Mouse (Mus musculus): ENCODE data around the gene Ptpru. TPM values are rescaled to one million over a fixed set of nuclear protein-coding genes. Genes with fewer than 3 reads are reported as not detected.
"Not testable (repeated sequence)": the region's sequence is repeated elsewhere in the genome, so short reads cannot be mapped to it uniquely, and the experiment has no call there.

Ptpru gene
- polyA plus RNA-seq, 1 experiment from 2014 or later, result 20.8 TPM

DNA sequence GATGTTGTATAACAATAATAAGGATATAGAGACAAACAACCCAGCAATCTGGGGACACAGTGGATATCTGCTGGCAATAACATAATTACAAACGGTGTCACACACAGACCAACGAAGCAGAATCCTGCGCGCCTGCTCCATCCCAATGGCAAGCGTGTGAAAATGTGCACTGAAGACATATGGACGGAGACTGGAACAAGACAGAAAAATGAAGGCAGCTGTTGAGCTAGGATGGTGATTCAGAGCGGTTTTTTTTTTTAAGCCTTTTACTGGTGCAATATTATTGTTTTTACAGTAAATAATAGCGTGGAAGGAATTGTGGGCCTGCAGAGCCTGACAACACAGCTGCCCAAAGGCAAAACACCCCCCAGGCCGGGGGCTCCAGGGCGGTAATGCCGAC, 25.6 kb downstream of the Ptpru start:
- H3K9ac ChIP-seq (replicated peaks; ENCODE audit: low read length), result no peak overlapping the region
- no peak for ATAC-seq (ENCODE audit: low FRiP score, low TSS enrichment)
- WGBS, result 85% methylated on average over 11 of the region's 11 CpGs
- H3K9me3 ChIP-seq (ENCODE audit: control insufficient read depth, low read length), result no peaks in the 10 kb centered on the region
- no peaks in the 10 kb centered on the region for H3K36me3 ChIP-seq (ENCODE audit: control insufficient read depth, insufficient read depth, low read length)
- no peaks in the 10 kb centered on the region for H3K27me3 ChIP-seq (ENCODE audit: control insufficient read depth, insufficient read depth, low read length)
- H3K4me3 ChIP-seq (replicated peaks; ENCODE audit: low read depth, low read length), result no peak overlapping the region
- H3K4me2 ChIP-seq (ENCODE audit: low read length), result no peak overlapping the region
- H3K27ac ChIP-seq (replicated peaks; ENCODE audit: low read depth, low read length), result no peak overlapping the region
- no peaks in the 10 kb centered on the region for H3K4me1 ChIP-seq (ENCODE audit: control insufficient read depth, insufficient read depth, low read length)
- no peak for DNase-seq

DNA sequence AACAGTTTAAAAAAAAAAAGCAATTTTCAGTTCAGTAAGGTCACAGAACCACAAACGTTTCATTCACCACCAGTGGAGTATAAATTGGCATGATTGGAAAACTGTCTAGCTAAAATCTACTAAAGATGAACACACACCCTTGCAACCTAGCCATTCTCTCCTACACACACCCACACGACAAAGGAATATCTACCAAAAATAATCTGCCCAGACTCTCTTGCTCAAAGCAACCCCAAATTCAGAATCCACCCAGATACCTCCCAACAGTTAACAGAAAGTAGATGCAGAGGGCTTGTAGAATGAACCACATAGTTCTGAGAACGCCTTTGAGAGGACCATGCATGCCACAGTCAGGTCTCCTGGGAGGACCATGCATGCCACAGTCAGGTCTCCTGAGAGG, 32.8 kb downstream of the Ptpru start:
- ATAC-seq (ENCODE audit: low FRiP score, low TSS enrichment), result no peak
- H3K9me3 ChIP-seq (ENCODE audit: control insufficient read depth, low read length), result no peaks in the 10 kb centered on the region
- H3K4me2 ChIP-seq (ENCODE audit: low read length), result no peak overlapping the region
- H3K36me3 ChIP-seq (ENCODE audit: control insufficient read depth, insufficient read depth, low read length), result no peaks in the 10 kb centered on the region; the same call in 1 of the 2 replicates
- no peak overlapping the region for H3K4me3 ChIP-seq (replicated peaks; ENCODE audit: low read depth, low read length)
- no peak overlapping the region for H3K9ac ChIP-seq (replicated peaks; ENCODE audit: low read length)
- no peaks in the 10 kb centered on the region for H3K27me3 ChIP-seq (ENCODE audit: control insufficient read depth, insufficient read depth, low read length)
- 81% methylated on average over 3 of the region's 3 CpGs for WGBS
- H3K27ac ChIP-seq (replicated peaks; ENCODE audit: low read depth, low read length), result no peak overlapping the region
- H3K4me1 ChIP-seq (ENCODE audit: control insufficient read depth, insufficient read depth, low read length), result no peaks in the 10 kb centered on the region
- no peak for DNase-seq

DNA sequence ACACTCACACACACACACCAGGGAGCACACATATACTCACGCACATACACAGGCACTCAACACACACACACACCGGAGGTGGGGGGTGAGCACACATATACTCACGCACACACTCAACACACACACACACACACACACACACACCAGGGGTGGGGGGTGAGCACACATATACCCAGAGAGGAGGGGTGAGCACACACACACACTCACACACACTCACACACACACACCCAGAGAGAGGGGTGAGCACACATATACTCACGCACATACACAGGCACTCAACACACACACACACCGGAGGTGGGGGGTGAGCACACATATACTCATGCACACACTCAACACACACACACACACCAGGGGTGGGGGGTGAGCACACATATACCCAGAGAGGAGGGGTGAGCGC, 33.4 kb downstream of the Ptpru start:
- WGBS, result 97% methylated on average over 4 of the region's 6 CpGs
- not testable (repeated sequence) for H3K4me2 ChIP-seq (ENCODE audit: low read length); H3K4me3 ChIP-seq (replicated peaks; ENCODE audit: low read depth, low read length); H3K4me1 ChIP-seq (ENCODE audit: control insufficient read depth, insufficient read depth, low read length); H3K36me3 ChIP-seq (ENCODE audit: control insufficient read depth, insufficient read depth, low read length); H3K9me3 ChIP-seq (ENCODE audit: control insufficient read depth, low read length); H3K9ac ChIP-seq (replicated peaks; ENCODE audit: low read length); H3K27me3 ChIP-seq (ENCODE audit: control insufficient read depth, insufficient read depth, low read length); DNase-seq; H3K27ac ChIP-seq (replicated peaks; ENCODE audit: low read depth, low read length)
- ATAC-seq (ENCODE audit: low FRiP score, low TSS enrichment), result peak; percentile 40; the same call in 1 of the 2 replicates

DNA sequence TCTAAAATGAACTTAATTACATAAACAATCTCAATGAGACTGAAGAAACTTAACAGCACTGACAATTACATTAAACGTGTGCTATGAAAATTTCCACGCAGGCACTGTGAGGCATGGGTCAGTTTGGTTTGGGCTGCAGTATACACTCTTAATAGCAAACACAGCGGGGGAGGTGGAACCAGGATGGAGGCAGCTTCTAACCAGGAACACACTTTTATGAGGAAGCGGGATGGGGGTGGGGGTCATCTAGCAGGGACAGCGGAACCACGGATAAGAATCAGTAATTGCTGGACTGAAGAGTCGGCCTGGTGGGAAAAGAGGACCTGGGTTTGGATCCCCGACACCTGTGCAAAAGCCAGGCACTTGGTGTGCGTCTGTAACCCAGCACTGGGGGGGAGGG, 34.2 kb downstream of the Ptpru start:
- ATAC-seq (ENCODE audit: low FRiP score, low TSS enrichment) (no peak), DNase-seq (no peak)
- no peaks in the 10 kb centered on the region for H3K4me1 ChIP-seq (ENCODE audit: control insufficient read depth, insufficient read depth, low read length)
- no peaks in the 10 kb centered on the region for H3K9me3 ChIP-seq (ENCODE audit: control insufficient read depth, low read length)
- H3K27me3 ChIP-seq (ENCODE audit: control insufficient read depth, insufficient read depth, low read length), result no peaks in the 10 kb centered on the region
- H3K4me3 ChIP-seq (replicated peaks; ENCODE audit: low read depth, low read length), result no peak overlapping the region
- no peak overlapping the region for H3K9ac ChIP-seq (replicated peaks; ENCODE audit: low read length)
- H3K36me3 ChIP-seq (ENCODE audit: control insufficient read depth, insufficient read depth, low read length), result no peaks in the 10 kb centered on the region; the same call in 1 of the 2 replicates
- no peak overlapping the region for H3K4me2 ChIP-seq (ENCODE audit: low read length)
- WGBS, result 86% methylated on average over 9 of the region's 9 CpGs
- H3K27ac ChIP-seq (replicated peaks; ENCODE audit: low read depth, low read length), result no peak overlapping the region

DNA sequence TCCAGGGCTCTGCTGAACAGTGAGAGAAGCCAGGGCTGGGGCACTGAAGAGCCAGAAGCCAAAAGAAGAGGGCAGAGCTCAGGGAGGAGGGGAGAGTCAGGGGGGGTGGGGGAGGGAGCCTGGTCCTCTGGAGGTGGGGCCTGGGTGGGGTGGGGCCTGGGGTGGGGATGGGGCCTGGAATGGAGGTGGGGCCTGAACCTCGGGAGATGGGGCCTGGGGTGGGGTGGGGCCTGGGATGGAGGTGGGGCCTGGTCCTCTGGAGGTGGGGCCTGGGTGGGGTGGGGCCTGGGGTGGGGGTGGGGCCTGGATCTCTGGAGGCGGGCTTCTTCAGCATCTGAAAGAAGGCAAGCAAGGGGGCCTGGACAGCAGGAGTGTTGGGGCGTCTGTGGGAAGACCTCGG, 39.1 kb downstream of the Ptpru start:
- 20% methylated on average over 4 of the region's 4 CpGs for WGBS
- no peak overlapping the region for H3K4me2 ChIP-seq (ENCODE audit: low read length)
- H3K4me1 ChIP-seq (ENCODE audit: control insufficient read depth, insufficient read depth, low read length), result no peaks in the 10 kb centered on the region
- H3K27me3 ChIP-seq (ENCODE audit: control insufficient read depth, insufficient read depth, low read length), result no peaks in the 10 kb centered on the region
- no peak overlapping the region for H3K27ac ChIP-seq (replicated peaks; ENCODE audit: low read depth, low read length)
- H3K4me3 ChIP-seq (replicated peaks; ENCODE audit: low read depth, low read length), result no peak overlapping the region
- ATAC-seq (ENCODE audit: low FRiP score, low TSS enrichment) (no peak), DNase-seq (no peak)
- H3K36me3 ChIP-seq (ENCODE audit: control insufficient read depth, insufficient read depth, low read length), result no peaks in the 10 kb centered on the region; the same call in 1 of the 2 replicates
- no peak overlapping the region for H3K9ac ChIP-seq (replicated peaks; ENCODE audit: low read length)
- no peaks in the 10 kb centered on the region for H3K9me3 ChIP-seq (ENCODE audit: control insufficient read depth, low read length)

DNA sequence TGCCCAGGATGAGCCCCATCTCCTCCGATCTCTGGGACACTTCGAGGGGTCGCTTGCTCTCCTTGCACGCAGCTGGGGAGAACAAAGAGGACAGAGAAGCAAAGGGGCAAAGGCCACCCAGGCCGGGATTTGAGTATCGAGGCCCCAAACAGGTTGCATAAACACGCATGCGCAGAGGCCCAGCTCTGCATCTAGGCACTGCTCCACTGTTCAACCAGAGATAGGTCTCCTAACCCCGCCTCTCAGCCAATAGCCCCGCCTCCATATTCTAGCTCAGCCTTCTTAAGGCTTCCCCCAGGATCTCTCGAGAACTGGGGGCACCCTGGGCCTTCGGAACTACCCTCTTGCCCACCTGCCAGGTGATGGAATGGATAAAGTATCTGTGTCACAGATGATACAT, 40.2 kb downstream of the Ptpru start:
- no peak overlapping the region for H3K4me3 ChIP-seq (replicated peaks; ENCODE audit: low read depth, low read length)
- no peaks in the 10 kb centered on the region; the same call in 1 of the 2 replicates for H3K36me3 ChIP-seq (ENCODE audit: control insufficient read depth, insufficient read depth, low read length)
- H3K4me1 ChIP-seq (ENCODE audit: control insufficient read depth, insufficient read depth, low read length), result no peaks in the 10 kb centered on the region
- WGBS, result 46% methylated on average over 12 of the region's 12 CpGs
- H3K4me2 ChIP-seq (ENCODE audit: low read length), result no peak overlapping the region
- no peaks in the 10 kb centered on the region for H3K9me3 ChIP-seq (ENCODE audit: control insufficient read depth, low read length)
- no peak overlapping the region for H3K27ac ChIP-seq (replicated peaks; ENCODE audit: low read depth, low read length)
- no peak overlapping the region for H3K9ac ChIP-seq (replicated peaks; ENCODE audit: low read length)
- DNase-seq (no peak), ATAC-seq (ENCODE audit: low FRiP score, low TSS enrichment) (no peak)
- no peaks in the 10 kb centered on the region for H3K27me3 ChIP-seq (ENCODE audit: control insufficient read depth, insufficient read depth, low read length)

DNA sequence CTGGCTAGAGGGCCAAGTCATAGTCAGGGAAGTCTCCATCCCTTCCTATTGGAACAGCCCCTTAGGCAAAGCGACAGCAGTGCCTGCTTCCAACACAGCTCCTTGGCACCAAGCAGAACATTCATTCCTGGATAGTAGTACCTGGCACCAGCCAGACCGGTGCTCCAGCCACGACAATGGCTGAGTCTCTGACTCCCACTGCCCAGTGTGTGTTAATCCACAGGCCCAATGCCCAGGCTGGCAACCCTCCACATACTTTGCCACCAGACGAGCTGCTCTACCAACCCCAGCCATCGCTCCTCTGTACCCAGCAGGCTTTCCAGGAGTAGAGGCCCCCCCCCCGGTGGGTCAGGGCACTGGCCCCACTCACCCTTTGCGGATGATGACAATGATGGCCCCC, 40.6 kb downstream of the Ptpru start:
- Histone ChIP-seq H3K36me3 (ENCODE audit: control insufficient read depth, insufficient read depth, low read length) (no peaks in the 10 kb centered on the region; the same call in 1 of the 2 replicates), H3K27me3 (ENCODE audit: control insufficient read depth, insufficient read depth, low read length) (no peaks in the 10 kb centered on the region), H3K4me3 (replicated peaks; ENCODE audit: low read depth, low read length) (no peak overlapping the region), H3K4me1 (ENCODE audit: control insufficient read depth, insufficient read depth, low read length) (no peaks in the 10 kb centered on the region), H3K27ac (replicated peaks; ENCODE audit: low read depth, low read length) (no peak overlapping the region), H3K9ac (replicated peaks; ENCODE audit: low read length) (no peak overlapping the region), H3K9me3 (ENCODE audit: control insufficient read depth, low read length) (no peaks in the 10 kb centered on the region), H3K4me2 (ENCODE audit: low read length) (no peak overlapping the region)
- ATAC-seq (ENCODE audit: low FRiP score, low TSS enrichment), result no peak
- peak; percentile 26 for DNase-seq
- 68% methylated on average over 7 of the region's 7 CpGs for WGBS

DNA sequence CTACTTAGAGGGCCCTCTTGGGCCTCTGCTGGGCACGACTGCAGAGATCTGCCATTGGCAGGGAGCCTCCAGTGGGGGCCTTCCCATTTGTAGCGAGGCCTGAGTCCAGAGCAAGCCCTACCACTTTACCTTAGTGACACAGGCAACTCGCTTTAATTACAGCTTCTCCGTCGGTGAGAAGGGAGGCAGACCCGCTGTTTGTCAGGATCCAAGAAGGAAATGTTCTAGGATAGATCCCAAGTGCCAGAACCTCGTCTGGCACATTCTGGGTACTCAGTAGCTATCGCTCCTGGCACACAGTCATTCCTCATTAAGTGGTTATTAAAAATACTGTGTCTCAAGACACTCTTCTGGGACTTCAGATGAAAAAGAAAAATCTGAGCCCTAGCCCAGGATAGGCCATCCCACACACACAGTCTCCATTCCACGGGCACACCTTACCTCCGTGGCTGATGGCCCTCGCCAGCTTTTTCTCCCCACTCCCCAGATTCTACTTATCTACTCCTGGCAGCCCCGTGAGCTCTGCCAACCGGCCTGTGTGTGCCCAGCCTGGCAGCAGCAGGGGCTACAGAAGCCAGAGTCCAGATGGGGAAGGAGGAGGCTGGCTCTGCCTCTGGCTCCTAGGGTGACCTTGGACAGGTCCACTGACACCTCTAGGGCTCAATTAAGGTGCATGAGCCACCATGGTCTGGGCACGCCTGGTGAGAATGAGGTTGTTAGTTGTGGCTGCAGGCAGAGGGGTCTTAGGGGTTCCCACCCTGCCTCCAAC, 41.6 kb downstream of the Ptpru start:
- Histone ChIP-seq H3K4me2 (ENCODE audit: low read length) (no peak overlapping the region), H3K9me3 (ENCODE audit: control insufficient read depth, low read length) (no peaks in the 10 kb centered on the region), H3K4me1 (ENCODE audit: control insufficient read depth, insufficient read depth, low read length) (no peaks in the 10 kb centered on the region), H3K27me3 (ENCODE audit: control insufficient read depth, insufficient read depth, low read length) (no peaks in the 10 kb centered on the region), H3K27ac (replicated peaks; ENCODE audit: low read depth, low read length) (no peak overlapping the region), H3K4me3 (replicated peaks; ENCODE audit: low read depth, low read length) (no peak overlapping the region), H3K9ac (replicated peaks; ENCODE audit: low read length) (no peak overlapping the region), H3K36me3 (ENCODE audit: control insufficient read depth, insufficient read depth, low read length) (no peaks in the 10 kb centered on the region)
- DNase-seq (no peak), ATAC-seq (ENCODE audit: low FRiP score, low TSS enrichment) (no peak)
- 80% methylated on average over 14 of the region's 14 CpGs for WGBS

DNA sequence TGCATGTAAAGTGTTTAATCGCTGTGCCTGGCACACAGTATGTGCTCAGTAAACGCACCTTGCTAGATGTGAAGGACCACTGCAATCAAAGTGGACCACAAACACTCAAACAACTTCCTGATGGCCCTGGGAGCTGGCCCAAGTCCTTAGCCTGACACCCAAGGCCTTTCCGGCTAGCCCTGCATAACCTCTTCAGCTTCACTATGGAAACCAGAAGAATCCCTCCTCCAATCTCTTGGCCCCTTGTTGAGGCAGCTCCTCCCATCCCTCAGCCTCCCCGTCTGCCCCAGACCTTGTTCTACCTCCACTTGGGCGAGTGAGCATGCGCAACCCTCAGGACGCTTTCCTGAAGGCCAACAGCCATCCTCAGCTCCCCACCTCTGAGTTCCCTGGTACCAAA, 51.3 kb downstream of the Ptpru start:
- Histone ChIP-seq H3K9ac (replicated peaks; ENCODE audit: low read length) (no peak overlapping the region), H3K4me1 (ENCODE audit: control insufficient read depth, insufficient read depth, low read length) (no peaks in the 10 kb centered on the region), H3K4me3 (replicated peaks; ENCODE audit: low read depth, low read length) (no peak overlapping the region), H3K36me3 (ENCODE audit: control insufficient read depth, insufficient read depth, low read length) (no peaks in the 10 kb centered on the region), H3K27ac (replicated peaks; ENCODE audit: low read depth, low read length) (no peak overlapping the region), H3K27me3 (ENCODE audit: control insufficient read depth, insufficient read depth, low read length) (no peaks in the 10 kb centered on the region), H3K9me3 (ENCODE audit: control insufficient read depth, low read length) (no peaks in the 10 kb centered on the region), H3K4me2 (ENCODE audit: low read length) (no peak overlapping the region)
- ATAC-seq (ENCODE audit: low FRiP score, low TSS enrichment) (no peak), DNase-seq (no peak)
- WGBS, result 72% methylated on average over 7 of the region's 7 CpGs

All from midbrain, embryonic 14.5 days (tissue).